Mouse (Mus musculus): ENCODE measurements at regions not wholly inside any gene's neighbourhood (a gene's known extent, or its start where the extent isn't known, plus 50 kb on each side); places are given as distances from the start of the nearest gene placed in this dataset.
"Not testable (repeated sequence)": the region's sequence is repeated elsewhere in the genome, so short reads cannot be mapped to it uniquely, and the experiment has no call there.

- no peak for DNase-seq (ENCODE audit: low spot score)
These were observed 175.2 kb upstream of the Meox2 start for GRCm38 (mm10) chr12:36933118-36933610.

- no peak for DNase-seq (ENCODE audit: low spot score)
These were observed 164.4 kb upstream of the Meox2 start for GRCm38 (mm10) chr12:36943903-36944302.

DNA sequence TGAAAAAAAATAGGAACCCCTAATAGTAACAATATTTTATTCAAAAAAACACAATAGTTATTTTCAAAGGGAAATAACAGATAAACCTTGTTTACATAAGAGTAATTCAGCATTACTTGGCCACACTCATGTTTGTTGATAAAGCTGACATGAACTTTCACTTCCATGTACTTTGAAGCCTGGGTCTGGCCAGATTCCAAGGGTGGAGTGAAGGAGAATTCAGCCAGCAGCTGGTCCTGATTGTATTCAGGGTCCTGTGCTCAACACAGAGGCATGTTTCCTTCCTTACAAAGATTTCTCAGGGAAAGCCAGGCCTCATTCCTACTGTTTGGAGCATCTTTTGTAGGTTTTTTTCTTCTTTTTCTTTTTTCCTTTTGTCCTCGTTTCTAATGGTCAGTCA, 162.4 kb upstream of the Meox2 start:
- DNase-seq (ENCODE audit: low spot score), result peak; percentile 6

- DNase-seq (ENCODE audit: low spot score), result no peak
These were observed 160.4 kb upstream of the Meox2 start for GRCm38 (mm10) chr12:36947902-36948301.

GRCm38 (mm10) chr12:36949096-36949738, 159.1 kb upstream of the Meox2 start:
- no peak for DNase-seq (ENCODE audit: low spot score)

GRCm38 (mm10) chr12:36974432-36975094, 133.8 kb upstream of the Meox2 start:
- no peak for DNase-seq (ENCODE audit: low spot score)

DNA sequence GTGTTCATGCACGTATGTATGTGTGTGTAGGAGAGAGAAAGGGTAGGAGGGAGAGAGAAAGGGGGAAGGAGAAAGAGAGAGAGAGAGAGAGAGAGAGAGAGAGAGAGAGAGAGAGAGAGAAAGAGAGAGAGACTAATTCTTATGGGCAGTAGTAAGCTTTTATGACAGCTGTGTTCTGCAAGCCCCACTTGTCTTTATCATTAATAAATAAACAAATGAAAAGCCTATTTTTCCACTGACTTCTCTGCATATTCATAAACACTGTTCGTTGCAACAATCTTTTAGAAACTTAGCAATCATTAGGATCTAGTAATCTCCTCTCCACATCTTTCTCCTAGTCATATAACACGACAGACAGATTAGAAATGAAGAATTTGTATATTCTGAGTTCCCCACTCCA, 131.2 kb upstream of the Meox2 start:
- DNase-seq (ENCODE audit: low spot score), result no peak

DNA sequence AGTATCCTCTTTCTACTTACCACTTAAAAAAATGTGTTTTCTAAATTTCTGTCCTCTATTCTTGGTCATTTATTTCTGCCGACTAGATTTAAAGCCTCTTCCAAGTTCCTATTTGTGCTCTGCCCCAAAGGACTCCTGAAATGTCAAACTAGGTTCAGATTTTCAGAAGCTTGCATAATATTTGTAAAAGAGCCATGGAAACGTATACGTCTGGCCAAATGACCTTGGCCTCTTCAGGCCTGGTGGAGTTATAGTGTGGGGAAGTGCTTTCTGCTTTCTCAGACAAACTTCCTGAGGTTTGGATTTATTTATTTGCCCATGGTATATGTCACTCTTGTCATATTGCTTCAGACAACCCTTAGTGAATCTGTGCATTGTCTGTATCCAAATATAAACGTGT, 117.2 kb upstream of the Meox2 start:
- no peak for DNase-seq (ENCODE audit: low spot score)

- no peak for DNase-seq (ENCODE audit: low spot score)
These were observed 116.4 kb upstream of the Meox2 start for GRCm38 (mm10) chr12:36991970-36992369.

GRCm38 (mm10) chr12:37001401-37001800, 106.9 kb upstream of the Meox2 start:
- DNase-seq (ENCODE audit: low spot score), result no peak

DNA sequence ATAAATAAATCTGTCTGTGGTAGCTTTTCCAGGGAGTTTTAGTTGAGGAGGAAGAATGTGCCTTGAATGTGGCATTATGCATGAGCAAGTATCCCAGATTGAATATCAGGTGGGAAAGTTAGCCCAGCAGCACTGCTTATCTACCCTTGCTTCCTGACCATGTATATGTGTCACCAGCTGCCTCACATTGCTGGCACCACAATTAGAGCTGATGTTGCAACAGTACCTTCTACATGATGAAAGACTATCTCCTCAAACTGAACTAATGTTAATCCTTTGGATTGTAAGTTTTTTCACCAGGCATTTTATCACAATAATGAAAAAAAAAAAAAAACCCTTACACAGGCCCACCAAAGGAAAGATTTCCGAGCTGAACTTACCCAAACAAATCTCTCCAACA, 103.1 kb upstream of the Meox2 start:
- DNase-seq (ENCODE audit: low spot score), result no peak

- DNase-seq (ENCODE audit: low spot score), result no peak
These were observed 98.0 kb upstream of the Meox2 start for GRCm38 (mm10) chr12:37010306-37010705.

- no peak for DNase-seq (ENCODE audit: low spot score)
These were observed 93.9 kb upstream of the Meox2 start for GRCm38 (mm10) chr12:37014401-37014800.

GRCm38 (mm10) chr12:37014945-37015344, 93.4 kb upstream of the Meox2 start:
- DNase-seq (ENCODE audit: low spot score), result not testable (repeated sequence)

- DNase-seq (ENCODE audit: low spot score), result no peak
These were observed 92.7 kb upstream of the Meox2 start for GRCm38 (mm10) chr12:37015474-37016248.

DNA sequence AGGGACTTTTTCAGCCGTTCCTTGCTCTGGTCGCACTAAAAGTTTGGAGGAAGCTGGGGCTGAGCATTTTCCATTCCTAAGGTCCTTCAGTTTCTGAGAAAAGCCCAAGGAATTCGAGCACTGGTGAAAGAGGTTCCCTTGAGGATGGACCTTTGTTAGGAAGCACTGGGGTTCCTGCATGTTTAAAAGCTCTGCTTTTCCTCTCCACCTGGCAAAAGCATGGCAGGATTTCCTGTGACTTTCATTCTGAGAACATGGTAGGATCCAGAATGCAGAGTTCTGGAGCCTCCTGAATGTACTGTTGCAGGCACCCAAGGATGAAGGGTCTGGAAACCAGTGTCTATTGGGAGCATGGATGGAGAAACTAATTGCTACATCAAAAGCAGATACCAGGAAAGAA, 61.1 kb upstream of the Meox2 start:
- DNase-seq (ENCODE audit: low spot score), result no peak

GRCm38 (mm10) chr12:37050596-37050995, 57.7 kb upstream of the Meox2 start:
- DNase-seq (ENCODE audit: low spot score), result no peak

DNA sequence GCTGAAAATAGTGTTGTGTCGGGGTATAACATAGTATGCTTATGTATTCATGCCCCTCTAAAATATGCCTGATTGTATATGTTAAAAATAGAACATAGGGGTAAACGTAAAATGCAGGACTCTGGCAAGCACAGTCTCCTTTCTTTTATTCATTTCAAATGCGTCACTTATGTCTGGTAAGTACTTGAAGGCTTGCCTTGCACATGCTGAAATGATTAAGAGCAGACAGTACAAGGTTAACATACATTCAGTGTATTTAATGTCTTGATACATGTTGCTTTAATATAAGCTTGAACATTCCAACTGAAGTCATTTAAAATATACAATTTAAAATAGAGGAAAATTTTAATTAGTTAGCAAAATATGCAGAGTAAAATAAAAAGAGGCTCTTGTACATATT, 50.9 kb upstream of the Meox2 start:
- no peak for DNase-seq (ENCODE audit: low spot score)

All from ovary, postnatal 10 days (tissue).